Mouse (Mus musculus) colon, adult 2 months (tissue): ENCODE results near the gene Myo15b. TPM values are rescaled to one million over a fixed set of nuclear protein-coding genes. Genes with fewer than 3 reads are reported as not detected.

Experiments used
- polyA plus RNA-seq: library from polyadenylated mRNA; depleted of rRNA; stranded (reverse); fragments of >200 nt; gene quantifications from 2 replicates; pipeline ENCODE4 v1.2.3, GENCODE M21; 2012; rRNA removed

The Myo15b gene
- 926 and 1,010 TPM in 2 replicates for polyA plus RNA-seq

GRCm38 (mm10) chr11:115858354-115858753 is at the start of gene Myo15b:
Gene Myo15b, plus strand, starts transcription at chr11:115858406.

GRCm38 (mm10) chr11:115813507-115814296 is 44.5 kb upstream of the Myo15b start, which contains the start of gene Caskin2:
Gene Caskin2, minus strand, starts transcription at chr11:115813639.

GRCm38 (mm10) chr11:115814605-115815450 is 43.4 kb upstream of the Myo15b start, which contains the start of gene Tsen54:
Gene Tsen54, plus strand, starts transcription at chr11:115814724.

GRCm38 (mm10) chr11:115823774-115824740 is 34.1 kb upstream of the Myo15b start, which contains the start of gene Llgl2:
Gene Llgl2, plus strand, starts transcription at chr11:115824049.

GRCm38 (mm10) chr11:115899486-115900266 is 41.5 kb downstream of the Myo15b start, which contains the start of gene Smim5:
Gene Smim5, plus strand, starts transcription at chr11:115899966.

GRCm38 (mm10) chr11:115911632-115912376 is 53.6 kb downstream of the Myo15b start, which contains the start of gene Smim6:
Gene Smim6, plus strand, starts transcription at chr11:115912017.

GRCm38 (mm10) chr11:115933108-115933746 is 75.0 kb downstream of the Myo15b start, which contains the start of the genes Sap30bp and Recql5:
Gene Sap30bp, plus strand, starts transcription at chr11:115933282.
Gene Recql5, minus strand, starts transcription at chr11:115933477.

Other genes with a start within 250 kb of the Myo15b start
- gene Mif4gd, start 245.4 kb upstream of the Myo15b start, polyA plus RNA-seq = 87.1 and 118 TPM in 2 replicates
- 29.7 and 37.1 TPM in 2 replicates for gene Slc25a19, start 230.1 kb upstream of the Myo15b start, polyA plus RNA-seq
- 41.4 and 42.7 TPM in 2 replicates for gene Grb2, start 149.8 kb upstream of the Myo15b start, polyA plus RNA-seq
- gene Tmem94, start 93.0 kb upstream of the Myo15b start, polyA plus RNA-seq = 156 and 168 TPM in 2 replicates
- gene Caskin2, start 44.8 kb upstream of the Myo15b start, polyA plus RNA-seq = 85.6 and 103 TPM in 2 replicates
- 48.2 and 53.0 TPM in 2 replicates for gene Tsen54, start 43.7 kb upstream of the Myo15b start, polyA plus RNA-seq
- 301 and 349 TPM in 2 replicates for gene Llgl2, start 34.4 kb upstream of the Myo15b start, polyA plus RNA-seq
- gene Smim5, start 41.6 kb downstream of the Myo15b start, polyA plus RNA-seq = 6.9 and 11.9 TPM in 2 replicates
- gene Smim6, start 53.6 kb downstream of the Myo15b start, polyA plus RNA-seq = 41.7 and 44.8 TPM in 2 replicates
- 22.2 and 24.5 TPM in 2 replicates for gene Sap30bp, start 74.9 kb downstream of the Myo15b start, polyA plus RNA-seq
- 13.6 and 14.4 TPM in 2 replicates for gene Recql5, start 75.1 kb downstream of the Myo15b start, polyA plus RNA-seq
- 98.9 and 117 TPM in 2 replicates for gene Itgb4, start 116.3 kb downstream of the Myo15b start, polyA plus RNA-seq
- 43.0 and 47.7 TPM in 2 replicates for gene Galk1, start 154.3 kb downstream of the Myo15b start, polyA plus RNA-seq
- 237 and 327 TPM in 2 replicates for gene H3f3b, start 169.6 kb downstream of the Myo15b start, polyA plus RNA-seq
- 27.9 and 33.1 TPM in 2 replicates for gene Unk, start 171.9 kb downstream of the Myo15b start, polyA plus RNA-seq
- 11.2 and 12.9 TPM in 2 replicates for gene Unc13d, start 219.6 kb downstream of the Myo15b start, polyA plus RNA-seq
- gene Wbp2, start 228.6 kb downstream of the Myo15b start, polyA plus RNA-seq = 158 and 189 TPM in 2 replicates